Mouse (Mus musculus) neural tube, embryonic 15.5 days (tissue): ENCODE results near the gene Denr. TPM values are rescaled to one million over a fixed set of nuclear protein-coding genes. Genes with fewer than 3 reads are reported as not detected.

Experiments
- ATAC-seq: fragments of 200-750 bp; cut with Nextera tagmentation; 2 replicates; pipeline ENCODE4 v1.8.0; 2017; ENCODE audit warnings: mild to moderate bottlenecking, moderate TSS enrichment, moderate library complexity; ENCODE audit not compliant: low FRiP score
- H3K27ac ChIP-seq: fragments of 300-500 bp; sonication (generic); replicated peaks from 2 replicates; pipeline ENCODE4 v1.5.1; 2015; ENCODE audit warnings: mild to moderate bottlenecking, inconsistent platforms
- H3K27me3 ChIP-seq: fragments of 300-500 bp; sonication (generic); replicated peaks from 2 replicates; pipeline ENCODE4 v1.6.1; 2015; ENCODE audit warnings: inconsistent platforms
- H3K36me3 ChIP-seq: fragments of 300-500 bp; sonication (generic); 2 replicates; pipeline ENCODE4 v1.6.1; 2015; ENCODE audit warnings: inconsistent platforms
- H3K4me1 ChIP-seq: fragments of 300-500 bp; sonication (generic); 2 replicates; pipeline ENCODE4 v1.6.1; 2015; ENCODE audit warnings: inconsistent platforms
- H3K4me2 ChIP-seq: fragments of 300-500 bp; sonication (generic); 2 replicates; pipeline ENCODE4 v1.6.1; 2015; ENCODE audit warnings: inconsistent platforms, mild to moderate bottlenecking, moderate library complexity
- H3K4me3 ChIP-seq: fragments of 300-500 bp; sonication (generic); replicated peaks from 2 replicates; pipeline ENCODE4 v1.5.1; 2015; ENCODE audit warnings: mild to moderate bottlenecking, inconsistent platforms
- H3K9ac ChIP-seq: fragments of 300-500 bp; sonication (generic); replicated peaks from 2 replicates; pipeline ENCODE4 v1.6.1; 2015; ENCODE audit warnings: mild to moderate bottlenecking, inconsistent platforms
- H3K9me3 ChIP-seq: fragments of 300-500 bp; sonication (generic); replicated peaks from 2 replicates; pipeline ENCODE4 v1.6.1; 2016; ENCODE audit warnings: inconsistent platforms
- WGBS: fragments of 180-500 bp; shearing (Covaris S2); methylation state at CpG from one replicate; pipeline ENCODE4 v1.1.7; 2015; ENCODE audit warnings: mixed read lengths; 5-methylcytosine and 5-hydroxymethylcytosine counted together
- polyA plus RNA-seq: library from polyadenylated mRNA; unstranded; fragments of >200 nt; fragmentation: Nextera tagmentation; extraction: Ambion mirVana; gene quantifications from 2 replicates; pipeline ENCODE4 v1.2.1, GENCODE M21; 2015

Denr gene
- polyA plus RNA-seq, 1 experiment from 2014 or later: 123 TPM

GRCm38 (mm10) chr5:123922112-123922511, 15.1 kb downstream of the Denr start:
- 94% methylated on average over 6 of the region's 6 CpGs for WGBS
- no peak for ATAC-seq
- no peak overlapping the region for H3K4me3 ChIP-seq
- no peak overlapping the region for H3K4me2 ChIP-seq
- H3K27ac ChIP-seq: no peak overlapping the region
- no peak overlapping the region for H3K9ac ChIP-seq
- no peaks in the 10 kb centered on the region for H3K4me1 ChIP-seq
- peaks cover 82% of the 10 kb centered on the region for H3K36me3 ChIP-seq
- H3K27me3 ChIP-seq: no peaks in the 10 kb centered on the region
- H3K9me3 ChIP-seq: no peaks in the 10 kb centered on the region

- Histone ChIP-seq H3K4me1 (peaks cover 8% of the 10 kb centered on the region; the same call in 1 of the 2 replicates), H3K4me2 (no peak within 1 kb of the TSS), H3K9ac (no peak within 1 kb of the TSS), H3K36me3 (peaks cover 62% of the 10 kb centered on the region), H3K4me3 (no peak within 1 kb of the TSS), H3K27me3 (no peaks in the 10 kb centered on the region), H3K9me3 (no peaks in the 10 kb centered on the region), H3K27ac (no peak within 1 kb of the TSS)
- WGBS: 96% methylated on average over 9 of the region's 9 CpGs
- no peak for ATAC-seq
These were observed 20.1 kb downstream of the Denr start, which contains the start of gene Gm43518 for GRCm38 (mm10) chr5:123927118-123927517. Gm43518 (plus strand) TSS chr5:123927418.

GRCm38 (mm10) chr5:123930508-123930989, 23.6 kb downstream of the Denr start, which contains the start of gene Ccdc62:
Ccdc62 (plus strand) TSS chr5:123930679.
- Histone ChIP-seq H3K4me1 (peaks cover 8% of the 10 kb centered on the region; the same call in 1 of the 2 replicates), H3K27ac (peak within 1 kb of the TSS; percentile 92), H3K4me3 (peak within 1 kb of the TSS; percentile 79), H3K9ac (peak within 1 kb of the TSS; percentile 94), H3K36me3 (peaks cover 28% of the 10 kb centered on the region), H3K9me3 (no peaks in the 10 kb centered on the region), H3K27me3 (no peaks in the 10 kb centered on the region), H3K4me2 (peak within 1 kb of the TSS; percentile 70)
- ATAC-seq: peak; percentile 97
- under 1% methylated on average over 56 of the region's 56 CpGs for WGBS

- Histone ChIP-seq H3K36me3 (peaks cover 23% of the 10 kb centered on the region), H3K4me3 (peak overlapping the region; percentile 79), H3K27me3 (no peaks in the 10 kb centered on the region), H3K4me1 (peaks cover 8% of the 10 kb centered on the region; the same call in 1 of the 2 replicates), H3K9ac (peak overlapping the region; percentile 94), H3K4me2 (peak overlapping the region; percentile 70), H3K9me3 (no peaks in the 10 kb centered on the region), H3K27ac (peak overlapping the region; percentile 92; the same call in 1 of the 2 replicates)
- ATAC-seq: peak; percentile 42; the same call in 1 of the 2 replicates
- 54% methylated on average over 13 of the region's 13 CpGs for WGBS
These were observed 24.2 kb downstream of the Denr start for GRCm38 (mm10) chr5:123931131-123931530.

GRCm38 (mm10) chr5:123932927-123933326, 26.0 kb downstream of the Denr start:
- no peak overlapping the region for H3K9ac ChIP-seq
- H3K27ac ChIP-seq: no peak overlapping the region
- no peak for ATAC-seq
- no peak overlapping the region for H3K4me2 ChIP-seq
- H3K4me1 ChIP-seq: peaks cover 8% of the 10 kb centered on the region; the same call in 1 of the 2 replicates
- no peaks in the 10 kb centered on the region for H3K9me3 ChIP-seq
- no peak overlapping the region for H3K4me3 ChIP-seq
- H3K36me3 ChIP-seq: peaks cover 8% of the 10 kb centered on the region
- H3K27me3 ChIP-seq: no peaks in the 10 kb centered on the region

GRCm38 (mm10) chr5:123933556-123933955, 26.6 kb downstream of the Denr start:
- no peak overlapping the region for H3K4me2 ChIP-seq
- no peaks in the 10 kb centered on the region for H3K9me3 ChIP-seq
- WGBS: 87% methylated on average over 12 of the region's 12 CpGs
- H3K4me1 ChIP-seq: peaks cover 8% of the 10 kb centered on the region; the same call in 1 of the 2 replicates
- no peak overlapping the region for H3K27ac ChIP-seq
- no peaks in the 10 kb centered on the region for H3K27me3 ChIP-seq
- H3K4me3 ChIP-seq: no peak overlapping the region
- 0 out of 2 replicates have a peak, but pooled peaks cover 4% of the 10 kb centered on the region for H3K36me3 ChIP-seq
- H3K9ac ChIP-seq: no peak overlapping the region
- ATAC-seq: no peak

- Histone ChIP-seq H3K4me1 (peaks cover 8% of the 10 kb centered on the region; the same call in 1 of the 2 replicates), H3K4me3 (no peak overlapping the region), H3K27me3 (no peaks in the 10 kb centered on the region), H3K36me3 (no peaks in the 10 kb centered on the region), H3K9ac (no peak overlapping the region), H3K27ac (no peak overlapping the region), H3K9me3 (no peaks in the 10 kb centered on the region), H3K4me2 (no peak overlapping the region)
- WGBS: 40% methylated on average over 18 of the region's 18 CpGs
- no peak for ATAC-seq
These were observed 27.1 kb downstream of the Denr start for GRCm38 (mm10) chr5:123933957-123934591.

- Histone ChIP-seq H3K9ac (no peak overlapping the region), H3K4me1 (peaks cover 4% of the 10 kb centered on the region; the same call in 1 of the 2 replicates), H3K36me3 (no peaks in the 10 kb centered on the region), H3K9me3 (no peaks in the 10 kb centered on the region), H3K27me3 (no peaks in the 10 kb centered on the region), H3K4me2 (no peak overlapping the region), H3K4me3 (no peak overlapping the region), H3K27ac (no peak overlapping the region)
- 90% methylated on average over 5 of the region's 5 CpGs for WGBS
- ATAC-seq: no peak
These were observed 29.0 kb downstream of the Denr start for GRCm38 (mm10) chr5:123935931-123936330.

GRCm38 (mm10) chr5:123938479-123938878, 31.5 kb downstream of the Denr start:
- H3K4me3 ChIP-seq: no peak overlapping the region
- no peaks in the 10 kb centered on the region for H3K36me3 ChIP-seq
- H3K4me2 ChIP-seq: no peak overlapping the region
- no peaks in the 10 kb centered on the region for H3K27me3 ChIP-seq
- no peak overlapping the region for H3K27ac ChIP-seq
- no peak for ATAC-seq
- no peak overlapping the region for H3K9ac ChIP-seq
- H3K9me3 ChIP-seq: no peaks in the 10 kb centered on the region
- H3K4me1 ChIP-seq: no peaks in the 10 kb centered on the region
- 89% methylated on average over 5 of the region's 5 CpGs for WGBS

- no peak overlapping the region for H3K27ac ChIP-seq
- H3K9me3 ChIP-seq: no peaks in the 10 kb centered on the region
- no peak overlapping the region for H3K4me2 ChIP-seq
- H3K27me3 ChIP-seq: no peaks in the 10 kb centered on the region
- H3K4me3 ChIP-seq: no peak overlapping the region
- WGBS: 75% methylated on average over 4 of the region's 4 CpGs
- H3K9ac ChIP-seq: no peak overlapping the region
- no peaks in the 10 kb centered on the region for H3K4me1 ChIP-seq
- ATAC-seq: no peak
- no peaks in the 10 kb centered on the region for H3K36me3 ChIP-seq
These were observed 39.6 kb downstream of the Denr start for GRCm38 (mm10) chr5:123946546-123946945.

GRCm38 (mm10) chr5:123947041-123947761, 40.2 kb downstream of the Denr start:
- Histone ChIP-seq H3K4me3 (no peak overlapping the region), H3K4me1 (no peaks in the 10 kb centered on the region), H3K9me3 (no peaks in the 10 kb centered on the region), H3K27me3 (no peaks in the 10 kb centered on the region), H3K27ac (no peak overlapping the region), H3K36me3 (no peaks in the 10 kb centered on the region), H3K9ac (no peak overlapping the region), H3K4me2 (no peak overlapping the region)
- ATAC-seq: no peak
- WGBS: 51% methylated on average over 7 of the region's 7 CpGs
